Mouse (Mus musculus) C2C12 (cell line): ENCODE results near the gene Ppia. TPM values are rescaled to one million over a fixed set of nuclear protein-coding genes. Genes with fewer than 3 reads are reported as not detected.
"Not testable (repeated sequence)": the region's sequence is repeated elsewhere in the genome, so short reads cannot be mapped to it uniquely, and the experiment has no call there.

Source experiments
- H3K27me3 ChIP-seq: one replicate; pipeline ENCODE4 v1.6.1; 2011; ENCODE audit not compliant: control insufficient read depth, insufficient read depth, insufficient read length
- H3K36me3 ChIP-seq: one replicate; pipeline ENCODE4 v1.6.1; 2011; ENCODE audit not compliant: control insufficient read depth, insufficient read depth
- H3K4me3 ChIP-seq: one replicate; pipeline ENCODE4 v1.5.1; 2011; ENCODE audit warnings: mild to moderate bottlenecking, control low read depth; ENCODE audit not compliant: poor library complexity, insufficient read depth, severe bottlenecking
- H3K79me2 ChIP-seq: one replicate; pipeline ENCODE4 v1.6.1; 2011; ENCODE audit not compliant: control insufficient read depth, insufficient read depth
- H3K79me3 ChIP-seq: one replicate; pipeline ENCODE4 v1.6.1; 2011; ENCODE audit warnings: low read depth, control low read depth
- H3ac ChIP-seq: one replicate; pipeline ENCODE3; 2011; ENCODE audit warnings: low read depth; ENCODE audit not compliant: control insufficient read depth, insufficient read length
- CEBPB ChIP-seq: IDR thresholded peaks from one replicate; pipeline ENCODE4 v1.6.1; 2011; ENCODE audit warnings: low read depth, mild to moderate bottlenecking, control low read depth, moderate library complexity
- CTCF ChIP-seq: IDR thresholded peaks from one replicate; pipeline ENCODE4 v1.5.1; 2011; ENCODE audit not compliant: control insufficient read depth, insufficient read depth, insufficient read length
- FOSL1 ChIP-seq: IDR thresholded peaks from one replicate; pipeline ENCODE4 v1.8.0; 2011; ENCODE audit warnings: mild to moderate bottlenecking, low read length; ENCODE audit not compliant: poor library complexity, insufficient read depth, severe bottlenecking
- MAX ChIP-seq: IDR thresholded peaks from one replicate; pipeline ENCODE4 v1.6.1; 2011; ENCODE audit warnings: mild to moderate bottlenecking, control low read depth
- MYOD1 ChIP-seq: IDR thresholded peaks from one replicate; pipeline ENCODE4 v1.6.1; 2011; ENCODE audit warnings: low read depth; ENCODE audit not compliant: control insufficient read depth, insufficient read length
- MYOG ChIP-seq: IDR thresholded peaks from one replicate; pipeline ENCODE4 v1.6.1; 2011; ENCODE audit not compliant: control insufficient read depth, insufficient read length; ENCODE audit errors: extremely low read depth
- USF1 ChIP-seq: IDR thresholded peaks from one replicate; pipeline ENCODE4 v1.6.1; 2011; ENCODE audit warnings: low read depth, mild to moderate bottlenecking, control low read depth, moderate library complexity
- microRNA-seq: library from miRNA; unstranded; fragments of <30 nt; microRNA quantifications from one replicate; pipeline ENCODE4, GENCODE M21; 2019; ENCODE audit warnings: borderline microRNAs expressed
- polyA plus RNA-seq: library from polyadenylated mRNA; unstranded; fragments of >200 nt; fragmentation: generic; extraction: Trizol; gene quantifications from one replicate; pipeline ENCODE4 v1.2.1, GENCODE M21; 2012; ENCODE audit warnings: missing spikeins

Gene Ppia
- polyA plus RNA-seq, 1 experiment = 4,929 TPM

DNA sequence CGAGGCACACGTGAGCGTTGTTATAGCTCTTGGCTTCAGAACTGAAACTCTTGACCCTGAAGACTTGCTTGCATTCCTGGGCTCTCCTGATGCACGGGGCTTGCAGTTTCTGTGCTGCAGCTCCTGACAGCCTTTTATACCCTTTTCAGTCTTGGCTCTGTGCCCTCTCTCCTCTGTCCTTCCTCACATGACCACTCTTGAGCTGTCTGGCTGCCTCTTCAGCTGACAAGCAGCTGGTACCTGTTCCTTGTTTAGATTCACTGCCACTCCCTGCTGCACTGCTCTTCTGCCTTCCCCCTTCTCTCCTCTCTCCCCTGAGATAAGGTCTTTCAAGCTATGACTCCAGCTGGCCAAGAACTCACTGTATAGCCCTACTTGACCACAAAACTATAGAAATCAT is 32.2 kb downstream of the Ppia start:
- no peak overlapping the region for H3ac ChIP-seq
- no peak overlapping the region for H3K4me3 ChIP-seq
- peaks cover 14% of the 10 kb centered on the region for H3K79me2 ChIP-seq
- no peaks in the 10 kb centered on the region for H3K36me3 ChIP-seq
- H3K27me3 ChIP-seq = no peaks in the 10 kb centered on the region
- peaks cover 9% of the 10 kb centered on the region for H3K79me3 ChIP-seq
- TF ChIP-seq MYOD1 = no peak
- no peak for TF ChIP-seq MYOG
- no peak for TF ChIP-seq FOSL1
- TF ChIP-seq MAX = no peak
- TF ChIP-seq CTCF = no peak
- no peak for TF ChIP-seq CEBPB
- TF ChIP-seq USF1 = no peak

DNA sequence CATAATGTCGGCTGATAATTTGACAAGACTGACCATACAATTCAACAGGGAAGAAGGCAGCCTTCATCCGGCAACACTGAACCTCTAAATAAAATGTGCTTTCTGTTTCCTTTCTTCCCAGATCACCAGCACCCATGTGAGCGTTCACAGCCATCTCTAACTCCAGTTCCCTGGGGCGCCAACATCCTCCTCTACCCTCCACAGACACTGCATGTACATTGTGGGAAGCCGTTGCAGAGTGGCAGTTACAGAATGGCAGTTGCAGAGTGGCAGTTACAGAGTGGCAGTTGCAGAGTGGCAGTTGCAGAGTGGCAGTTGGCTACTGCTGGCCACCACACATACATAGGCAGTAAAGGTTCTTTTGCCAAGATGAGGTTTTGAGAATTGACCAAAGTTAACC is 32.9 kb downstream of the Ppia start:
- not testable (repeated sequence) for H3K4me3 ChIP-seq, H3K27me3 ChIP-seq, H3K79me3 ChIP-seq, H3K36me3 ChIP-seq, H3K79me2 ChIP-seq, H3ac ChIP-seq

DNA sequence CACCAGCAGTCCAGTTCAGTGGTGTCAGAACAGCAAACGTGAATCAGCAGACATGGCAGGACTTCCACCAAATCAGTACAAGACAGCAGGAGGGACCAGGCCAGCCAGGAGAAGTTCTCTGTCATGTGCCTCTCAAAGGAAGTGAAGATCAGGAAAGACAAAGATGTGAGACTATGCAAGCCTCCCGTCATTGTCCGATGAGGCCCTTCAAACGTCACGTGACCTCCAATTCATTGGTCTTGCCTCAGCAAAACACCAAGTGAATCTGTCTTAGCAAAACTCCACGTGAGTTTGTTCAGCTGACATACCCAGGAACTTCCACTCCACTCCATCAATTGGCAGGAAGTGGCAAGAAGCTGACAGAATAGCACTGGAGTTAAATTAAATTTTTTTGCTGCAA is 40.8 kb downstream of the Ppia start:
- no peak overlapping the region for H3K4me3 ChIP-seq
- no peaks in the 10 kb centered on the region for H3K27me3 ChIP-seq
- no peaks in the 10 kb centered on the region for H3K36me3 ChIP-seq
- no peaks in the 10 kb centered on the region for H3K79me3 ChIP-seq
- TF ChIP-seq USF1 (peak; percentile 66), FOSL1 (no peak), MYOG (no peak), CTCF (no peak), MAX (no peak), MYOD1 (no peak)
- H3ac ChIP-seq = no peak overlapping the region
- no peaks in the 10 kb centered on the region for H3K79me2 ChIP-seq

GRCm38 (mm10) chr11:6463159-6463837 is 48.1 kb downstream of the Ppia start:
- H3K79me2 ChIP-seq = peaks cover 29% of the 10 kb centered on the region
- H3K4me3 ChIP-seq = no peak overlapping the region
- no peaks in the 10 kb centered on the region for H3K27me3 ChIP-seq
- H3K79me3 ChIP-seq = peaks cover 20% of the 10 kb centered on the region
- no peak for TF ChIP-seq USF1
- TF ChIP-seq MAX = no peak
- no peak for TF ChIP-seq FOSL1
- no peak for TF ChIP-seq MYOG
- TF ChIP-seq CEBPB = no peak
- TF ChIP-seq CTCF = no peak
- TF ChIP-seq MYOD1 = no peak
- H3K36me3 ChIP-seq = peaks cover 37% of the 10 kb centered on the region
- H3ac ChIP-seq = no peak overlapping the region

DNA sequence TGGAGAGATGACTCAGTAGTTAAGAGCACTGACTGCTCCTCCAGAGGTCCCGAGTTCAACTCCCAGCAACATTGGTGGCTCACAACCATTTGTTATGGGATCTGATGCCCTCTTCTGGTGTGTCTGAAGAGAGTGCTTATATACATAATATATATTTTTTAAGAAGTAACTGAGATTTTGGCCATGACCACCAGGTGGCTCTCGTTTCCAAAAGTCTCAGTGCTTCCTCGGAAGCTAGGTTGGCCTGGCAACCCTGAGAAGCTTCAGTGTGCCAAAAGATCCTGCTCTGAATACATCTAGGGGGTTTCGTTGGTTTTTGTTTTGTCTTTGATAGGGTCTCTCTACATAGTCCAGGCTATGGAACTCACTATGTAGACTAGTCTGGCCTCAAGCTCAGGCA is 49.9 kb downstream of the Ppia start:
- no peak overlapping the region for H3ac ChIP-seq
- no peak overlapping the region for H3K4me3 ChIP-seq
- peaks cover 48% of the 10 kb centered on the region for H3K79me2 ChIP-seq
- H3K27me3 ChIP-seq = no peaks in the 10 kb centered on the region
- peaks cover 39% of the 10 kb centered on the region for H3K79me3 ChIP-seq
- no peak for TF ChIP-seq FOSL1
- no peak for TF ChIP-seq CEBPB
- no peak for TF ChIP-seq MAX
- no peak for TF ChIP-seq USF1
- no peak for TF ChIP-seq CTCF
- TF ChIP-seq MYOG = no peak
- TF ChIP-seq MYOD1 = no peak
- H3K36me3 ChIP-seq = peaks cover 53% of the 10 kb centered on the region

- Histone ChIP-seq H3K79me2 (peaks cover 82% of the 10 kb centered on the region), H3K27me3 (no peaks in the 10 kb centered on the region), H3K36me3 (peaks cover 86% of the 10 kb centered on the region), H3K4me3 (no peak overlapping the region), H3K79me3 (peaks cover 71% of the 10 kb centered on the region), H3ac (no peak overlapping the region)
- TF ChIP-seq CTCF (no peak), CEBPB (no peak), USF1 (no peak), FOSL1 (no peak), MYOG (no peak), MYOD1 (no peak), MAX (no peak)
Measured at GRCm38 (mm10) chr11:6468541-6468940, 53.3 kb downstream of the Ppia start.

Small RNAs within 50 kb of the gene (microRNA-seq; reads per million reads assigned to microRNA genes)
- gene Mir7651 = 0.56 reads per million, percentile 11 among the genes with 10 or more reads in this experiment

Other genes with a start within 250 kb of the Ppia start
- gene A730071L15Rik, start 215.4 kb upstream of the Ppia start, polyA plus RNA-seq = 0.08 TPM
- 56.1 TPM for gene Nudcd3, start 215.0 kb upstream of the Ppia start, polyA plus RNA-seq
- gene Npc1l1, start 185.3 kb upstream of the Ppia start, polyA plus RNA-seq = 0.01 TPM
- gene Ddx56, start 147.7 kb upstream of the Ppia start, polyA plus RNA-seq = 77.3 TPM
- gene Tmed4, start 140.6 kb upstream of the Ppia start, polyA plus RNA-seq = 58.0 TPM
- 102 TPM for gene Ogdh, start 123.8 kb upstream of the Ppia start, polyA plus RNA-seq
- 33.0 TPM for gene Zmiz2, start 26.4 kb upstream of the Ppia start, polyA plus RNA-seq
- 153 TPM for gene H2afv, start 29.0 kb downstream of the Ppia start, polyA plus RNA-seq
- 41.0 TPM for gene Purb, start 60.5 kb downstream of the Ppia start, polyA plus RNA-seq
- 0.04 TPM for gene Myo1g, start 105.5 kb downstream of the Ppia start, polyA plus RNA-seq
- 90.7 TPM for gene Ccm2, start 131.4 kb downstream of the Ppia start, polyA plus RNA-seq
- 0.96 TPM for gene Nacad, start 190.6 kb downstream of the Ppia start, polyA plus RNA-seq
- gene Tbrg4, start 210.6 kb downstream of the Ppia start, polyA plus RNA-seq = 116 TPM
- gene Wap, start 223.2 kb downstream of the Ppia start, polyA plus RNA-seq = not detected
- gene Ramp3, start 243.1 kb downstream of the Ppia start, polyA plus RNA-seq = 0.05 TPM